Mouse (Mus musculus): ENCODE measurements around the gene Spc25. TPM values are rescaled to one million over a fixed set of nuclear protein-coding genes. Genes with fewer than 3 reads are reported as not detected.
A peak's percentile ranks its signal among the peaks of the same experiment; 100 is the strongest.

The Spc25 gene
- polyA plus RNA-seq, 1 experiment from 2014 or later, result 268 TPM

- Histone ChIP-seq H3K9me3 (ENCODE audit: control insufficient read depth, low read length) (no peaks in the 10 kb centered on the region), H3K4me3 (ENCODE audit: low read length) (no peak overlapping the region), H3K36me3 (ENCODE audit: control insufficient read depth, insufficient read depth, low read length) (no peaks in the 10 kb centered on the region), H3K4me1 (ENCODE audit: control insufficient read depth, insufficient read depth, low read length) (peaks cover 4% of the 10 kb centered on the region; the same call in 1 of the 2 replicates), H3K4me2 (replicated peaks; ENCODE audit: low read depth, low read length) (no peak overlapping the region), H3K9ac (ENCODE audit: low read depth, low read length) (no peak overlapping the region), H3K27ac (ENCODE audit: low read depth, low read length) (no peak overlapping the region), H3K27me3 (ENCODE audit: control insufficient read depth, insufficient read depth, low read length) (no peaks in the 10 kb centered on the region)
- ATAC-seq (ENCODE audit: low FRiP score, low TSS enrichment), result no peak
- 90% methylated on average over 9 of the region's 9 CpGs for WGBS
Measured at GRCm38 (mm10) chr2:69226876-69227275, 20.9 kb upstream of the Spc25 start.

- H3K36me3 ChIP-seq (ENCODE audit: control insufficient read depth, insufficient read depth, low read length), result no peaks in the 10 kb centered on the region
- ATAC-seq (ENCODE audit: low FRiP score, low TSS enrichment), result no peak
- no peak overlapping the region for H3K27ac ChIP-seq (ENCODE audit: low read depth, low read length)
- H3K27me3 ChIP-seq (ENCODE audit: control insufficient read depth, insufficient read depth, low read length), result no peaks in the 10 kb centered on the region
- no peak overlapping the region for H3K4me2 ChIP-seq (replicated peaks; ENCODE audit: low read depth, low read length)
- WGBS, result 65% methylated on average over 2 of the region's 2 CpGs
- H3K9ac ChIP-seq (ENCODE audit: low read depth, low read length), result no peak overlapping the region
- no peaks in the 10 kb centered on the region for H3K4me1 ChIP-seq (ENCODE audit: control insufficient read depth, insufficient read depth, low read length)
- H3K4me3 ChIP-seq (ENCODE audit: low read length), result no peak overlapping the region
- no peaks in the 10 kb centered on the region for H3K9me3 ChIP-seq (ENCODE audit: control insufficient read depth, low read length)
Measured at GRCm38 (mm10) chr2:69224724-69225123, 18.7 kb upstream of the Spc25 start.

- no peak overlapping the region for H3K4me2 ChIP-seq (replicated peaks; ENCODE audit: low read depth, low read length)
- H3K9me3 ChIP-seq (ENCODE audit: control insufficient read depth, low read length), result no peaks in the 10 kb centered on the region
- no peak overlapping the region for H3K4me3 ChIP-seq (ENCODE audit: low read length)
- H3K36me3 ChIP-seq (ENCODE audit: control insufficient read depth, insufficient read depth, low read length), result no peaks in the 10 kb centered on the region
- no peak overlapping the region for H3K9ac ChIP-seq (ENCODE audit: low read depth, low read length)
- H3K27me3 ChIP-seq (ENCODE audit: control insufficient read depth, insufficient read depth, low read length), result no peaks in the 10 kb centered on the region
- no peaks in the 10 kb centered on the region for H3K4me1 ChIP-seq (ENCODE audit: control insufficient read depth, insufficient read depth, low read length)
- no peak overlapping the region for H3K27ac ChIP-seq (ENCODE audit: low read depth, low read length)
- ATAC-seq (ENCODE audit: low FRiP score, low TSS enrichment), result no peak
- 91% methylated on average over 10 of the region's 10 CpGs for WGBS
Measured at GRCm38 (mm10) chr2:69222815-69223214, 16.8 kb upstream of the Spc25 start.

GRCm38 (mm10) chr2:69221868-69222416 lies 15.9 kb upstream of the Spc25 start:
- Histone ChIP-seq H3K36me3 (ENCODE audit: control insufficient read depth, insufficient read depth, low read length) (no peaks in the 10 kb centered on the region), H3K4me2 (replicated peaks; ENCODE audit: low read depth, low read length) (no peak overlapping the region), H3K27ac (ENCODE audit: low read depth, low read length) (no peak overlapping the region), H3K4me1 (ENCODE audit: control insufficient read depth, insufficient read depth, low read length) (no peaks in the 10 kb centered on the region), H3K9ac (ENCODE audit: low read depth, low read length) (no peak overlapping the region), H3K9me3 (ENCODE audit: control insufficient read depth, low read length) (no peaks in the 10 kb centered on the region), H3K27me3 (ENCODE audit: control insufficient read depth, insufficient read depth, low read length) (no peaks in the 10 kb centered on the region), H3K4me3 (ENCODE audit: low read length) (no peak overlapping the region)
- ATAC-seq (ENCODE audit: low FRiP score, low TSS enrichment), result no peak
- WGBS, result 76% methylated on average over 5 of the region's 5 CpGs

- Histone ChIP-seq H3K27me3 (ENCODE audit: control insufficient read depth, insufficient read depth, low read length) (no peaks in the 10 kb centered on the region), H3K4me3 (ENCODE audit: low read length) (no peak overlapping the region), H3K36me3 (ENCODE audit: control insufficient read depth, insufficient read depth, low read length) (no peaks in the 10 kb centered on the region), H3K9ac (ENCODE audit: low read depth, low read length) (no peak overlapping the region), H3K9me3 (ENCODE audit: control insufficient read depth, low read length) (no peaks in the 10 kb centered on the region), H3K4me1 (ENCODE audit: control insufficient read depth, insufficient read depth, low read length) (peaks cover 15% of the 10 kb centered on the region), H3K4me2 (replicated peaks; ENCODE audit: low read depth, low read length) (no peak overlapping the region), H3K27ac (ENCODE audit: low read depth, low read length) (peak overlapping the region; percentile 24; the same call in 1 of the 2 replicates)
- 27% methylated on average over 7 of the region's 7 CpGs for WGBS
- peak; percentile 61 for ATAC-seq (ENCODE audit: low FRiP score, low TSS enrichment)
Measured at GRCm38 (mm10) chr2:69215242-69215641, 9.2 kb upstream of the Spc25 start.

- H3K4me2 ChIP-seq (replicated peaks; ENCODE audit: low read depth, low read length), result no peak overlapping the region
- H3K4me3 ChIP-seq (ENCODE audit: low read length), result no peak overlapping the region
- ATAC-seq (ENCODE audit: low FRiP score, low TSS enrichment), result no peak
- peaks cover 15% of the 10 kb centered on the region for H3K4me1 ChIP-seq (ENCODE audit: control insufficient read depth, insufficient read depth, low read length)
- no peak overlapping the region for H3K9ac ChIP-seq (ENCODE audit: low read depth, low read length)
- H3K27ac ChIP-seq (ENCODE audit: low read depth, low read length), result no peak overlapping the region
- no peaks in the 10 kb centered on the region for H3K27me3 ChIP-seq (ENCODE audit: control insufficient read depth, insufficient read depth, low read length)
- no peaks in the 10 kb centered on the region for H3K36me3 ChIP-seq (ENCODE audit: control insufficient read depth, insufficient read depth, low read length)
- no peaks in the 10 kb centered on the region for H3K9me3 ChIP-seq (ENCODE audit: control insufficient read depth, low read length)
- WGBS, result 73% methylated on average over 10 of the region's 10 CpGs
Measured at GRCm38 (mm10) chr2:69212652-69213051, 6.7 kb upstream of the Spc25 start.

- Histone ChIP-seq H3K9me3 (ENCODE audit: control insufficient read depth, low read length) (no peaks in the 10 kb centered on the region), H3K4me3 (ENCODE audit: low read length) (no peak within 1 kb of the TSS), H3K9ac (ENCODE audit: low read depth, low read length) (no peak within 1 kb of the TSS), H3K4me1 (ENCODE audit: control insufficient read depth, insufficient read depth, low read length) (peaks cover 15% of the 10 kb centered on the region), H3K36me3 (ENCODE audit: control insufficient read depth, insufficient read depth, low read length) (no peaks in the 10 kb centered on the region), H3K27me3 (ENCODE audit: control insufficient read depth, insufficient read depth, low read length) (no peaks in the 10 kb centered on the region), H3K27ac (ENCODE audit: low read depth, low read length) (no peak within 1 kb of the TSS), H3K4me2 (replicated peaks; ENCODE audit: low read depth, low read length) (no peak within 1 kb of the TSS)
- 33% methylated on average over 7 of the region's 7 CpGs for WGBS
- no peak for ATAC-seq (ENCODE audit: low FRiP score, low TSS enrichment)
Measured at GRCm38 (mm10) chr2:69210773-69211172, 4.8 kb upstream of the Spc25 start, which contains the start of gene G6pc2. G6pc2 (plus strand) TSS chr2:69211073.

- ATAC-seq (ENCODE audit: low FRiP score, low TSS enrichment), result no peak
- Histone ChIP-seq H3K4me1 (ENCODE audit: control insufficient read depth, insufficient read depth, low read length) (peaks cover 15% of the 10 kb centered on the region), H3K4me3 (ENCODE audit: low read length) (no peak overlapping the region), H3K27ac (ENCODE audit: low read depth, low read length) (no peak overlapping the region), H3K9me3 (ENCODE audit: control insufficient read depth, low read length) (no peaks in the 10 kb centered on the region), H3K36me3 (ENCODE audit: control insufficient read depth, insufficient read depth, low read length) (no peaks in the 10 kb centered on the region), H3K27me3 (ENCODE audit: control insufficient read depth, insufficient read depth, low read length) (no peaks in the 10 kb centered on the region), H3K9ac (ENCODE audit: low read depth, low read length) (no peak overlapping the region), H3K4me2 (replicated peaks; ENCODE audit: low read depth, low read length) (no peak overlapping the region)
- 84% methylated on average over 3 of the region's 3 CpGs for WGBS
Measured at GRCm38 (mm10) chr2:69209684-69210083, 3.7 kb upstream of the Spc25 start.

- H3K4me2 ChIP-seq (replicated peaks; ENCODE audit: low read depth, low read length), result peak overlapping the region; percentile 25
- no peaks in the 10 kb centered on the region for H3K27me3 ChIP-seq (ENCODE audit: control insufficient read depth, insufficient read depth, low read length)
Measured at GRCm38 (mm10) chr2:69206523-69206922, 529 bp upstream of the Spc25 start.

More at GRCm38 (mm10) chr2:69206523-69206922, 529 bp upstream of the Spc25 start:
- Histone ChIP-seq H3K4me1 (ENCODE audit: control insufficient read depth, insufficient read depth, low read length) (peaks cover 18% of the 10 kb centered on the region), H3K27ac (ENCODE audit: low read depth, low read length) (no peak overlapping the region), H3K4me3 (ENCODE audit: low read length) (peak overlapping the region; percentile 78; the same call in 1 of the 2 replicates), H3K36me3 (ENCODE audit: control insufficient read depth, insufficient read depth, low read length) (peaks cover 16% of the 10 kb centered on the region), H3K9me3 (ENCODE audit: control insufficient read depth, low read length) (no peaks in the 10 kb centered on the region), H3K9ac (ENCODE audit: low read depth, low read length) (no peak overlapping the region)
- 24% methylated on average over 7 of the region's 7 CpGs for WGBS
- ATAC-seq (ENCODE audit: low FRiP score, low TSS enrichment), result 0 out of 2 replicates have a peak, but pooled peaks have one; percentile 17

All from kidney, embryonic 14.5 days (tissue).